Mouse (Mus musculus): ENCODE data around the gene Fam173a.

Gene Fam173a

DNA sequence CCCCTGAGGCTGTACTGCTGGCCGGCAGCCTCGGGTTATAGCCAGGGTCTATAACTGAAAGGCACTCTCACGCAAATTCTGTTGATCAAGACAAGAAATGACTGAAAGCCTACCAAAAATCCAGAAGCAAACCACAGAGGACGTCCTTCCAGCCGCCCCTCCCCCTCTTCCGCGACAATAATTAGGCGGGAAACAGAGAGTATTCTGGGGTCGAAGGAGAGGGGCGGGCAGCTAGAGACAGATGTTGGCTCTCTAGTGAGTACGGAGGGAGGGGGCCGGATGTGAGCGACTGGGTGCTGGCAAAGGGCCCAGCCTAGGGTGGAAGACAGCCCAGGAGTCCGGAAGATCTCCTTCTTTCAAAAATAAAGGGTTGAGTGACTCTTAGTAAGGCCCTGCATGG, at the start of gene Fam173a:
Gene Fam173a (minus strand): TSS at position 287 of the 400 bp plus-strand sequence.
- peak; percentile 86 for DNase-seq (ENCODE audit: low spot score)

DNA sequence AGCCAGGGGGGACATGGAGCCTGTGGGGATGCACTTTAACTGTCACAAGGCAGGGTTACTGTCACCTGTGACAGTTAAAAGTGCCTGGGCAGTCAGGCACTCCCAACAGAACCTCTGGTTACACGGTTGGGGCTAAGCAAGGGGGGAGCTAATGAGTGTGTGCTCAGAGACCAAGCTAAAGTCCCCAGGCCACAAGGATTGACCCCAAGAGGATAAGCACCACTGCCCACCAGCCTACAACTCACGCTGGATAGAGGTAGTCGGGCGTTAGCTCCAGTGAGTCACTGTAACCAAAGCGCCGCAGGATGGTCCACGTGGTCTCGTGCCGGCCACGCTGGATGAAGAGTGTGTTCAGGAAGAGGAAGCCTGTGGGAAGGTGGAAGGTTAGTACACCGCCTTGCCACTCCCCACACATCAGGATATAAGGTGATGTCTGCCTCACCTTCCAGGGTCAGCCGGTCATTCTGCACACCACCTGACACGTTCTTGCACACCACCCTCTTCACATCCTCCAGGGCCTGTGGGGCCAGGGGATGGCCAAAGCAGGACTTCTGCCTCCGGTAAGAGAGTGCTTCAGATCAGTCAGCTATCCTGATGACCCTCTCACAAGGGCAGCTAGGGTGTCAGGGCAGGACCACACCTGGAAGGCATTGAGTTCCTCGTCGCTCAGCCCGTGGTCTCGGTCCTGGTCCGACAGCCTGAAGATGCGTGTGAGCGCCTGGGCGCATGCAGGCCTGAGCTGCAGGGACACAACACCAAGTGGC, 48.6 kb upstream of the Fam173a start, which contains the start of gene Gm20683:
Gene Gm20683 (minus strand): TSS at position 647 of the 764 bp plus-strand sequence.
- DNase-seq (ENCODE audit: low spot score) = no peak

DNA sequence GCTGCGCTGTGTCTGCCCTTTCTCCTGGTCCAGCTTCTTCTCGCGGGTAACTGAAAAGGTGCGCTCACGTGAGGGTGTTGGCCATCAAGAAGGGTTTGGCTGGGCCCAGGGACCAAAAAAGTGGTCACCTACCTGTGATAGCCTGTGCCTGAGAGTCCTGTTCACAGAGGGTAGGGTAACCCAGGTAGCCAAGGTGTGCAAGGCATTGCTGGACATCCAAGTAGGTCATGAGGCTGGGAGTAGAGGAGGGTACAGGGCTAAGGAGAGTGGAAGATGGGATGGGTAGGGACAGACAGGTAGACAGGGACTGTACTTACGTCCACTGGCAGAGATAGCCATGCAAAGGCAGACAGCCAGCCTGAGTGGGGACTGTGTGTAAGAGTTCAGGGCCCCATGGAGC, 47.8 kb upstream of the Fam173a start:
- no peak for DNase-seq (ENCODE audit: low spot score)

DNA sequence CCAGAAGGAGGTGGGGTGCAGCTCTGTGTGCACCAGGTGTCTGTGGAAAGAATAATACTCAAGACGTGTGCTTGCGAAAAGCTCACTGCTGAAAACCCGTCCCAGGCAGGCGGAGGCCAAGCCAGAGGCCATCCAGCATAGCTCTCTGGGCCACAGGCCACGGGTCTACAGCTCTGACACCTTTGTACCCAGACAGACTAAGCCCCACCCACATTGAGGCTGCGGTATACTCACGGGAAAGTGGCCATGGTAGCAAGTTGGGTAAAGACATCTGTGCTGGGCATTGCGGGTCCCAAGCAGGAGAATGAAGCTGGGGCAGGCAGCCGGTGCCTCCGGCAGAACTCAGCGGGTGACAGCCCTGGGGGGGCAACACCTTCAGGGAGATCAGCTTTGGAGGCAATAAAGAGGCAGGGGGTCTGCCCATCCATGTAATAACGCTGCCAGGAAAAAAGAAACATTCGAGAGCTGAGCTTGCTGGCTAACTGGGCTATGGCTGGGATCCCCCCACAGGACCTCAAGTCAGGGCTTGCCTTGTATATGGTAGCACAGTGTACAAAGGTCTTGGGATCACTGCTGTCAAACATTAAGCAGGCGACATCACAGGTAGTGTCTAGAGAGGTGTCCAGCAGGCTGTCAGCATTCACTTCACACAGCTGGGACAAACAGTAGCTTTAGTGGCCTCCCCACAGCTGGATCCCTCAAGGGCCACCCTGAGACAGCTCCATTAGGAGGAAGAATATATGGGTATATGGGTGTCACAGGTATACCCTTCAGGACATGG, 46.9 kb upstream of the Fam173a start:
- no peak for DNase-seq (ENCODE audit: low spot score)

DNA sequence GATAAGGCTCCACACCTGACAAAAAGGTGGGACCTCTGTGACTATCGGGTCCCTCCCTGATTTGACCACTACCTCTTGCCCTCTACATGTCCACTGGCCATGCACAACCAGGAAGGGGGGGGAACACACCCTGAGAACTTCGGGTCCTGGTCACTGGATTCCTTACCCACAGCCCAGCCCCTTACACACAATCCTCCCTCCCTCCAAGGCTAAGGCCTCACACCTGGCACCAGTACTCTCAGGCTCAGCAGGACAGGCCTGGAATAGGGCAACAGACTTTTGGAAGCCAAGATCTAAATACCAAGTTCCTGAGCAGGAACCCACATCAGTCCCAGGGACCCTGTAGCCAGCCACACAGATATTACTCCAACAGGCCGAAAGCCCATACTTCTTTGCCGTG, 46.2 kb upstream of the Fam173a start:
- DNase-seq (ENCODE audit: low spot score) = no peak

DNA sequence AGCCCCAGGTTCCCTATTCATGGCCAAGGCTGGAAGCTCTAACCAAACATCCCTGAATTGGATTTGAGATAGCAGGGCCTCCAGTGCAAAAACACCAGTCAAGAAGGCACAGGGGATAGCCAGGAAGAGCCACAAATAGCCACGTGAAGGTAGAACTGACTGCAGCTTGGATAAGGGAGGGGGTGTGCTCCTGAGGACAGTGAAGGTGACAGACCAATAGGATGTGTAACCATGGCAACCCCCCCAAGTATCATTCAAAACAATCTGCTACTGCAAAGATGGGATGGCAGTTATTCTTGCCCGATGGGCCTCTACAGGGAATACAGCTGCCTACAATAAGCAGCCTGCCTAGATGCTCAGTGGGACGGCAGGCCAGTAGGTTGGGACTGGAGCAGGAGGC, 44.8 kb upstream of the Fam173a start:
- no peak for DNase-seq (ENCODE audit: low spot score)

DNA sequence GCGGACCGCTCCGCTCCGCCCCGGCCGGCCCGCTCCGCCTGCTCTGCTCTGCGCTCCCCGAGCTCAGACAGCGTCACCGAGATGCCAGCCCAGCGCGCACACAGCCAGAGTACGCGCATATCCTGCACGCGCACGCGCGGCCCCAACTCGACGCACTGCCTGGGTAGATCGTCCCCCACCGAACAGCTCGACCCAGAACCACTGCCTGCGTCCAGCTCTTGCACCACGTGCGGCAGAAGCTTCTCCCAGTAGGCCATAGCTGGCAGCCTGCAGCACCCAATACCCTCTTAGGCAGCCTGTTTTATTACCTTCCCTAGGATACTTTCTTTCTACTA, 44.3 kb upstream of the Fam173a start, which contains the start of gene Rhbdl1:
Gene Rhbdl1 (minus strand): TSS at position 220 of the 335 bp plus-strand sequence.
- DNase-seq (ENCODE audit: low spot score) = peak; percentile 84

DNA sequence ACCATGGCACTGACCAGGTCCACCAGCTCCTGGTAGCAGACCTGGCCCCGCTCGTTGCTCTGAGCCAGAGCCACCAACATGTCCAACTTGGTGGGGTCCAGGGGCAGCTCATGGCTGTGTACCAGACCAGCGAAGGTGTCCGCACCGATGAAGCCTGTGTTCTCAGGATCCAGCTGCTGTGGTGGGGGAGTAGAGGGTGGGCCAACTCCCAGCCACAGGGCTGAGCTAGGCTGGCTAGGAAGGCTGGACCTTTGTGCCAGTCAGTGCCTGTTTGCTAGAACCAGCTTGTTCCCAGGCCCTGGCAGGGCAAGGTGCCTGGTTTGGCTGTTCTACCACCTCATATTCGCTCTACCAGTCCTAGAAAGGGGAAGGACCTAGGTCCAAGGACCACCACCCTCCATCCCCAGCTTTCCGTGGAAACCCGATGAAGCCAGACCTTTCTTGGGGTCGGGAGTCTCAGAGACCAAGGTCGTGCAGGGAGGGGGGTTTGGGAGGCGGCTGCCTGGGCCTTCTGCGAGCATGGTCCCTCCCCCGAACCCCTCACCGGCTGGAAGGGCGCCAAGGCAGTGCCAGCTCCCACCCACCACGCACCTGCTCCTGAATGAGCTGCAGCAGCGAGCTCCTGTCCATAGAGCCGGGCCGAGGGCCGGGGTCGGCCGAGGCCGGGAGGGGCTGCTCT, 43.8 kb upstream of the Fam173a start:
- DNase-seq (ENCODE audit: low spot score) = peak; percentile 83

DNA sequence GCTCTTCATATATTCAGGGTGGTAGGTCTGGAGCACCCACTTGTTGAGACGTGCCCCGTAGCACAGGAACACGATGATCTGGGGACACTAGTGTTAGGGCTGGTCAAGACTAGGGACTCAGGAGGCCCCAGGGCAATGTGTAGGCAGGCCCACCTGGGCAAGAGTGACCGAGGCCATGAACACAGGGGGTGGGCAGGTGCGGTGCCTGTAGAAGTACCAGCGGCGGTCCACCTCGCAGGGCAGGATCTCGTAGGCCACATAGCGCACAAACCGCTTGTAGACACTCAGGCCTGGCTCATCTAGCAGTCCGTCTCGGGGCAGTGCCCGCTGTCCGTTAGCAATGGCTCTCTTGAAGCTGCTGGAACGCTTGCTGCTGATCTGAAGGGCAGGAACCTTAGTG, 43.1 kb upstream of the Fam173a start:
- no peak for DNase-seq (ENCODE audit: low spot score)

DNA sequence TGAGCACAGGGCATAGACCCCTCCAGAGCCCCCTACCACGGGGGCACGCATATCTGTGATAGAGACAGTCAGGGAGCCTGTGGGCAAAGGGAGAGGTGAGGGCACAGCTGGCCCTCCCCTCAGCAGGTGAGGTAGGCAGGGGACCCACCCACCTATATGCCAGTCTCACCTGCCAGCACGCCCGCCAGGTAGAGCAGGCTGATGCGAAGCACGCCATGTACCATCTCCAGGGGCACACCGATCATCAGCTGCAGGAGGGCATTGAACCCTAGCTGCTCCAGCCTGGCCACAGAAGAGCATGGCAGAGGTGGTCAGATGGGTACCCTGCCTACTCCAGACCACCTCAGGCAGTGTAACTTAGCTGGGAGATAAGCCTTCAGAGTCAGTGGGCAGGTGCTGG, 42.6 kb upstream of the Fam173a start:
- no peak for DNase-seq (ENCODE audit: low spot score)

DNA sequence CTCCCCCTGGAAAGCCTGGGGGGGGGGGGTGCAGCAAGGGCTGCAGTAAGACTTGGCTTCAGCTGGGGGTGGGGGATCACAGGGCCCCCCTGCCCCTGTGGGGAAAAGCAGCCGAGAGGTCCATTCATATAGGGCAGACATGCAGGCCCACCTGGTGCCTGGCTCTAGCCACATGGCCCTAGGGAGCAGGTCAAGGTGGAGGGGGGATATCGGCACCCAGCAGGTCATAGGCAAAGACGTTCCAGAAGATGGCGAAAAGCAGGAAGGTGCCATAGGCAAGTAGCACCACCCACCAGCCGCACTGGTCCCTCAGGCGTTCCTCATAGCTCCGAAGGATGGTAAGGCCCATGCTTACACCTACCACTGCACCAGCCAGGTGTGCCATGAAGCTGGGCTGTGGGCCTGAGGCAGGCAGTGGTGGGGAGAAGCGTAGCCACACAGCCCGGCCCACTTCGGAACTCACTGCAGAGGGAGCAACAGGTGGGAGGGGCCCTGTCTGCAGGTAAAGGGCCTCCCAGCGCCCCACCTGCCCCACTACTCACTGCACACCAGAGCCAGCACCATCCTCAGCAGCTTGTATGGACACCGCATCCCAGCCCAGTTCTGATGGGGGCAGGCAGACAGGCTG, 42.0 kb upstream of the Fam173a start:
- no peak for DNase-seq (ENCODE audit: low spot score)

DNA sequence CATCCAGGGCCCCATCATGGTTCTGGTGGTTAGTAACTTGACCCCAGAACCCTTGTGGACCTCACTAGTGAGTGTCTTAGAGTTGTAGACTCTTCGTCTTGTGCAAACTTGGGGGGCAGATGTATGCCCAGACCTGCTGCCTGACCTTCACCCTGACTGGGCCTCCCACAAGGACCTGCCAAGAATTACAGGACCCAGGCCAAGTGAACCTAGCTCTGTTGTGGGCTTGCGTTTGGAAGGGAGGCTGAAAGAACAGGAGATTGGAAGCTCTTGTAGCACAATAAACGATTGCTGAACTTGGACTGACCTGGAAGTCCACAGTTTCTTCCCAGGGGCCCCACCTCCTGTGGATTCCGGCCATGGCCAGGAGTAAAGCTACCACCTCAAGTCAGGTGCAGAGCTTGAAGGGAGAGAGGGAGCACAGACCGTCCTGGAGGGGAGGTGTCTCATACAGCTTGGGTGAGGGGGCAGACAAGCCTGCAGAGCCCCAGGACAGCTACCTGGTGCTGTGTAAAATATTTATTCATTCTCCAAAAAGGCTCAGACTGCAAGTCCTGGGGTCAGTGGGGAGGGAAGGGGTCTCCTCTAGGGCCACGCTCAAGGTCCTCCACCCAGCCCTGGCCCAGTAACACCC, 41.4 kb upstream of the Fam173a start:
- DNase-seq (ENCODE audit: low spot score) = no peak

DNA sequence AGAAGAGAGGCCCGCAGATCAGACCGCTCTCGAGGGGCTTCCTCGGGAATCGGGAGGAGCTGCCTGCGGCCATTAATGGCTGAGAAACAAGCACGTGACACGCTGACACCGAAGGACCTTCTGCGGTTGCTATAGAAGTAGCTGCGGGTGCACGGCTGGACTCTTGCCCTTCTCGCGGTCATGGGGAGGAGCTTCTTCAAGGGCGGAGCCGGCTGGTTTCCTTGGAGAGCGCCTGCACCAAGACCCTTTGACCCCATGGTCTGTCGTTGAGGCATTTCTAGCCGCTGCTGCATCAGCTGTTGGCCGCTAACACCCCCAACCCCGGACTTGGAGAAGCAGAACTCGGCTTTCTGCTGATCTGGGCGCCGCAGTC, 40.6 kb upstream of the Fam173a start, which contains the start of gene Stub1:
Gene Stub1 (minus strand): TSS at position 114 of the 373 bp plus-strand sequence.
- peak; percentile 93 for DNase-seq (ENCODE audit: low spot score)

DNA sequence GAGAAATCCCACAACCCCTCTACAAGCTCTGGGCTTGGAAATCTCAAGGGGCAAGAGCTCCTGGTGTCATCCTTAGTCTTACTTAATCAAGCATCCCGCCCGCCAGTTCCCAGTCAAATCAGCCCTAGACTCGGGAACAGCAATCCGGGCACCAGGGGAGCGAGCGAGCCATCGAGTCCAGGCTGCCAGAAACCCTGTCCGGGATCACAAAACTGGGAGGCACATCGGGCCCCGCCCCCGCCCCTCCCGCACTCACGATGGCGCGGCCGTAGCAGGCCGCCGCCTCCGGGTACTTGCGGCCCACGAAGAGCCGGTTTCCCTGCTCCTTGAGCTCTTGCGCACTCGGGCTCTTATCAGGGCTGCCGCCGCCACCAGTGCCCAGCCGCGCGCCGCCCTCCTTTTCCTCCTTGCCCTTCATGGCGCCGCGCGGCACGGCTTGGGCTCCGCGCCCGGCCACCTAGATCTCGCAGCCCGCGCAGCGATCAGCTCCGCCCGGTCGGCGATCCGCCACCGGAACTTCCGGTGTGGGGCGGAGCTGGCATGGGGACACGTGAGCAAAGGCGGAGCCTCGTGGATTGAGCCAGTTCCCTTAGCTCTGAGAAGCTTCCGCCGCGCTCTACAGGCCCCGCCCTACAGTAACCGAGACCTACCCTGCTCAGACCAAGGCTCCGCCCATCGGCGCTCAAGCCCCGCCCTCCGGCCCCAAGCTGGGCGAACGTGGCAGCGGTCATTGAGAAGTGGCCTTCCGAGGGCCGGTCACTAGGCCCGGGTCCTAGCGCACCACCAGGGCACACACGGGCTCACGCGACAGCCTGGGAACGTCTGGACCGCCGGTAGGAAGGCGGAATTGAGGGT, 40.0 kb upstream of the Fam173a start:
- peak; percentile 100 for DNase-seq (ENCODE audit: low spot score)

DNA sequence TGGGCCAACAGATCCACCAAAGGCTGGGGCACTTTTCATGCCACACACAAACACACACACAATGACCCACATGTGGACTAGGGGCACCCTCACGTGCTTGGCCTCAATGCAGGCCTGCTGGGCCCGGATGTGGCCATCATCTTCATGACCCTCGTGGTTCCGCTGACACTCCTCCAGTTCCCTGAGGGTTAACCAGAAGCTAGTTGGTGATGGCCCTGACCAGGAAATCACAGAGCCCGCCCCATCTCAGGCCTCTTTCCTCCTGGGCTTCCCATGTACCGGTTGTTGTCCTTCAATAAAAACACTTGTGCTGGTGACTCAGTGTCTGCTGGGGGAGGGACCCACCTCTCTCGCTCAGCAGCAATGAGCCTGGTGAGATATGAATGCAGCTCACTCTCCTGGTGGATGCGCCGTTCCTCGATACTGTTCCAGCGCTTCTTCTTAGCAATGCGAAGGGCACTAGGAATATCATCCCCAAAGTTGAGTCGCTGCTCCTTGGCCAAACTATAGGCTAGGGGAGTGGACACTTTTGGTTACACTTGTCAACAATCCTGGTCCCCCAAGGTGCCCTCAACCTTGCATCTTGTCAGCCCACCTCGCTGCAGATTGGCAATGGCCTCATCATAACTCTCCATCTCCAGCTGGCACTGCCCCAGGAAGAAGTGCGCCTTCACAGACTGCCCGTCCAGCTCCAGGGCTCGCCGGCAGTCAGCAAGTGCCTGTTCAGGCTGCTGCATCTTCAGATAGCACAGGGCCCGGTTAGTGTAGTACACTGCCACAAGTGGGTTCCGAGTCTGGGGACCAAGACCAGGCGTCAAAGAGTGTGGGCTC, 39.0 kb upstream of the Fam173a start:
- DNase-seq (ENCODE audit: low spot score) = peak; percentile 70

DNA sequence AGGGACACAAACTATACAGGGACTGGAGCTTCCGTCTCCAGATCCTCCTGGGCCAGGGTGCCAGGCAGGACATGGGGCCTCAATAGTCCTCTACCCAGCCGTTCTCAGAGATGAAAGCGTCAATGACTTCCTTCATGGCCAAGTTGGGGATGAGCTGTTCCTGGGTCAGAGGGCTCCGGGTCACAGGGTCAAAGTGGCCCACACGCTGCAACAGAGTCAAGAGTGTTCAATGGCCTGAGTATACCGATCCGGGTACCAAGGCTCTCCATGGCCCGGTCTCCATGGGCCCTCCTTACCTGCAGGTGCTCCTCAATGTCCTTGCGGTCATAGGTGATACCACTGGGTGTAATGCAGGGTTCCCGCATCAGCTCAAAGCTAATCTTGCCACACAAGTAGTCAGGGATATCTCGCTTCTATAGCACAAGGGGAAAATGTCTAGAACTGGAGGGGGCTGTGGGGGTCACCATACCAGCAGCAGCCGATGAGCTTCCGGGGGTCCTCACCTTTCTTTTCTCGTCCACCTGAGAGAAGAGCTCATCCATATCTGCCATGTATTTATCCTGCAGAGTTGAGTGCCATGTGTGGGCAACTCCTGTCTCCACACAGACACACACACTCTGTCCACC, 38.2 kb upstream of the Fam173a start:
- DNase-seq (ENCODE audit: low spot score) = no peak

DNA sequence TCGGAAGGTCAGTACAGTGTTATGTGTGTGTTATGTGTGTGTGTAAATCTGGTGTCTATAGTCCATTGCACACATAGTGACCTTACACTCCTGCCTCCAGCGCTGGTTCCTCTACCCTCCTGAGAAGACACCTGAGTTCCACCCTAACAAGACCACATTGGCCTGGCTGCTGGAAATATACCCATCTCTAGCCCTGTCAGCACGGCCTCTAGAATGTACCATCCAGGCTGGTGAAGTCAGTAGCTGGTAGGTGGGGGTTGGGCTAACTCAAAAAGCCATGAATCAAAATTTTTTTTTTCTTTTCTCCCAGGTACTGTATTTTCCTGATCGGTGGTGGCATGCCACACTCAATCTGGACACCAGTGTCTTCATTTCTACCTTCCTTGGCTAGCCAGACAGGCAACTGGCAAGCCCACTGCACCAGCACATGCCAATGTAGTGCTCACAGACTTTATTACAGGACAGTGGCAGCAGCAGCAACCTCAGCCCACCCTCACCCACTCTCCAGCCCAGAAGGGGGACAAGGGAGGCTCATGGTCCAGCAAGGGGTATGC, 37.6 kb upstream of the Fam173a start:
- no peak for DNase-seq (ENCODE audit: low spot score)

DNA sequence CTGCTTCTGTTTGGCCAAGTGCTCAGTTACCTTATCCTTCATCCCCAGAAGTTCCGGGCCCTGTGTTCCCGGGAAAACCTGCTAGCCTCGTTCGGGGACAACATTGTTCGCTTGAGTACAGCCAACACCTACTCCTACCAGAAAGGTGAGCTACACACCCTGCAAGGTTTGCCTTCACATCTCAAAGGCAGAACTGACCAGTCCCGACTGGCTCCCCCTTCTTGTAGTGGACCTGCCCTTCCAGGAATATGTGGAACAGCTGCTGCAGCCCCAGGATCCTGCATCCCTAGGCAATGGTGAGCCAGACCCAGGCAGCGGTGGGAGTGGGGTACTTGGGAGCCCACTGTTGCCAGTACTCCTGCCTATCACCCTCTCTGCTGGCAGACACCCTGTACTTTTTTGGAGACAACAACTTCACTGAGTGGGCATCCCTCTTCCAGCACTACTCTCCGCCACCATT, 36.9 kb upstream of the Fam173a start:
- DNase-seq (ENCODE audit: low spot score) = no peak
